Mouse (Mus musculus): ENCODE results near the gene Tmem253. TPM values are rescaled to one million over a fixed set of nuclear protein-coding genes. Genes with fewer than 3 reads are reported as not detected.
"Not testable (repeated sequence)": the region's sequence is repeated elsewhere in the genome, so short reads cannot be mapped to it uniquely, and the experiment has no call there.

Tmem253 gene
- total RNA-seq, 1 experiment from 2014 or later = not detected

DNA sequence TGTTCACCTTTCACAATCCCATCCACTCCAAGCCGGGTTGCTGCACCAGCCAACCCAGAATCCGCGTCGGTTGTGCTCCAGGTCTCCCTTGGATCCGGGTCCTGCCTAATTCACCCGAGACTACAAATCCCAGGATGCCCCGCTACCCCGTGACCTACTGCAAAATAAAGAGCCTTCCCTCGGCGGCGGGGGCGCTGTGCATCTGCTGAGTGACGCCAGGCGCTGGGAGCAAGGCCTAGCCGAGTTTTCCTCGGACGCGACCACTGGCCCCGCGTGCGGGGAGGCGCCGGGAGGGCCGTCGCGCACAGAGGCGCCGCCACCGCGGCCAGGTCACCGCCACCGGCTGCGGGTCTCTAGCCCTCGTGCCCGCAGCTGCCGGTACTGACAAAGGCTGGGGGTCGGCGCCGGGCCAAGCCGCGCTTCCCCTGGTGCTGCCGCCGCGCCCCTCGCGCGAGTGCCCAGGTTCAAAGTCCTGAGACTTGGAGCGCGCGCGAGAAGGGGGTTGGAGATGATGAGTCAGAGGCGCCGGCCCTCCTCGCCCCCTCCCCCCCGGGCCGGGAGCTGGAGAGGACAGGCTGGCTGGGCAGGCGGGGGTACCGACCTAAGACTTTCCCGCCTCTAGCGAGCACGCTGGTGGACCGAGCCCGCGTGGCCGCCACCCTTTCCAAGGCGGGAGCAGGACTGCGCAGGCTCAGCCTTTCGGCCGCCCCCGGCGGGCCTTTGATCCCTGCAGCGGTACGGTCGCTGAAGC, 4.3 kb downstream of the Tmem253 start:
- ATAC-seq (ENCODE audit: extremely low read depth, insufficient number of reproducible peaks, low FRiP score, poor library complexity, severe bottlenecking) = peak; percentile 83

- ATAC-seq (ENCODE audit: extremely low read depth, insufficient number of reproducible peaks, low FRiP score, poor library complexity, severe bottlenecking) = no peak
These were observed 5.2 kb downstream of the Tmem253 start, which contains the start of gene Zfp219 for GRCm38 (mm10) chr14:52020486-52021137. TSS of gene Zfp219 (minus strand) at chr14:52020733.

DNA sequence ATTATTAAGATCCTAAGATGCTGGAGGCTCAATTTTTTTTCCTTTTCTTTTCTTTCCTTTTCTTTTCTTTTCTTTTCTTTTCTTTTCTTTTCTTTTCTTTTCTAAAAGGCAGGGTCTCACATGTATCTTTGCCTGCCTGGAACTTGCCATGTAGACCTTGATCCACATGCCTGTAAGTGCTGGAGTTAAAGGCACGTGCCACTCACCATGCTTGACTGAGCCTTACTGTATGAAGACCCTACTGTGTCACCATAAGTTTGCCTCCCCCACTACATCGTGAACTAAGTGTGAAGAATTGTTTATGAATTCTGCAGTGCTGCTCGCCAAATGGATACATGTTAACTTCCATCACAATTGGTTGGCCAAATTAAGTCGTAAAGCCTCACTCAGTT, 5.7 kb downstream of the Tmem253 start:
- ATAC-seq (ENCODE audit: extremely low read depth, insufficient number of reproducible peaks, low FRiP score, poor library complexity, severe bottlenecking) = no peak

- no peak for ATAC-seq (ENCODE audit: extremely low read depth, insufficient number of reproducible peaks, low FRiP score, poor library complexity, severe bottlenecking)
These were observed 6.2 kb downstream of the Tmem253 start for GRCm38 (mm10) chr14:52021568-52022212.

DNA sequence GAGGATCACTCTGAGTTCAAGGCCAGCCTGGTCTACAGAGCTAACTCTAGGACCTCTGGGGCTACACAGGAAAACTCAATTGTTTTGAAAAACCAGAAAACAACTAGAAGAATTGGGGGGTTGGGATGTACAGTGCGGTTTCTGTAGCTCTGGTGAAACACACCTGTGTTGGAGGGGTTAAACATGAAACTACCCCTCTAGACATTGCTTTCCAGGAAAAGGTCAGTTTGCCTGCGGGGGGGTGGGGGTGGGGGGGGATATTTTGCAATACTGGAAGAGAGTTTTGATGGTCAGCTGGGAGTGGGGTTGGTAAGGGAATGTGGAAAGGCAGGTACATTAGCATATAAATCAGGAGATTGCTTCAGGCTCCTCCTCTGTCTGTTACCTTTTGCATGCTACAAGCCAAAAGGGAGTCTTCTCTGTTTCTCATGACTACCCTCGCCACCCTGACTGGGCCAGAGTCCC, 6.8 kb downstream of the Tmem253 start:
- ATAC-seq (ENCODE audit: extremely low read depth, insufficient number of reproducible peaks, low FRiP score, poor library complexity, severe bottlenecking) = no peak

DNA sequence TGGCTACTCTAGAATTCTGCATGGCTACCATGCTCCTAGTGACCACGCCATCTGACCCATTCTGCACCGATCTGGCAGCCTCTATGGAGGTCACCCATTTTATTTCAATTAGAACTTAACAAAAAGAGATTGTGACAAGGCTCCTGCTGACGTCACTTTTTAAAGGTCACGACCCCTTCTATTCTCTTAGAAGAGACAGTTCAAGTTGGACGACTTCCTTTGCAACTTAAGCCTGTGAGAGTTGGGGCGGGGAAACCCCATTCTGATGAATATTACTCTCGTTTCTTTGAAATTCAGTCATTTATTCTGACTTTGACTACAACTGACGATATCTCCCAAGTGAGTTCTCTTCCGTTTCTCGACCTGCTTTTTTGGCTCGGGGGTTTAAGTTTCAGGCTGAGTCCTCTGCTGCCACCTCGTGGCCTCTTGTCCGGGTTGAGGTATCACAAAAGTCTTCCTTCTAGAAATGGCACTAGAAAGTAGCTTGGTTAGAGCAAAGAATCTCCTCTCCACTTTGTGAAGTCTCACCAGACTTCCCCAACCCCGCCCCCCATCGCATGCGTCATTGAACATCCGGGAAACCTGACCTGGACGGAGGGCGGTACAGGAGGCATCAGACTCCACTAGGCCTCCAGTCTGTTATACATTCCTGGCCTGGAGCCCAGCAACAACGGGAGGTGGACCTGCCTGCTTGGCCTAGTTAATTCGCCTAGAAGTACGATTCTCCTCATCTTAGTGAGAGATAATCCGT, 7.4 kb downstream of the Tmem253 start:
- ATAC-seq (ENCODE audit: extremely low read depth, insufficient number of reproducible peaks, low FRiP score, poor library complexity, severe bottlenecking) = peak; percentile 45; the same call in 1 of the 2 replicates

DNA sequence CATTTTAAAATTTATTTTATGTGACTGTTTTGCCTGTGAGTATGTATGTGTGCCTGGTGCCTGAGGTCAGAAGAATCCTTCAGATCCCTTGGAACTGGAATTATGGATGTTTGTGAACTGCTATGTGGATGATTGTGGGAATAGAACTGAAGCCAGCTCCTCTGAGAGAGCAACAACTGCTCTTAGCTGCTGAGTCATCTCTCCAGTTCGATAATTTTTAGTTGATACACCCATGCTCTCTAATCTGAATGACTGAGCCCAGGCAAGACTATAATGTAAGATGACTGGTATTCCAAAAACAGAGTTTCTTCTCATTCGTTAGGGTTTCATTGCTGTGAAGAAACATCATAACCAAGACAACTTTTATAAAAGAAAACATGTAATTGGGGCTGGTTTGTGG, 8.7 kb downstream of the Tmem253 start:
- no peak for ATAC-seq (ENCODE audit: extremely low read depth, insufficient number of reproducible peaks, low FRiP score, poor library complexity, severe bottlenecking)

DNA sequence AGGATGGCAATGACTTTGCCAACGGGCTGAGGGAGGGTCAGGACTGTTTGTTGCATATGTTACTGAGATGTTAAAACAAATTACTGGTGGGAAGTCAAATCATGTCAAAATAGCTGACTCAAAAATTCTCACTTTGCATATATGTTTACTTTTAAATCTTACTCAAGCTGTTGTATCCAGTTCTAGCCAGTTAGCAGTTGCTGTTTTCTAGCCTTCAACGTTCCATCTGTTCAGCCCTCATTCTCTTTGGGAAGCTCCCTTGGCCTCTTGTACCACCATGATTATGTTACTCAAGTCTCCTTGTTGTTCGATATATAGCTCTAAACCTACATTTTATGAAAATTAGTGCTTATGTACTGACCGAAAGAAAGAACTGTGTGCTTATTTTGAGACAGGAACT, 10.9 kb downstream of the Tmem253 start:
- ATAC-seq (ENCODE audit: extremely low read depth, insufficient number of reproducible peaks, low FRiP score, poor library complexity, severe bottlenecking) = no peak

DNA sequence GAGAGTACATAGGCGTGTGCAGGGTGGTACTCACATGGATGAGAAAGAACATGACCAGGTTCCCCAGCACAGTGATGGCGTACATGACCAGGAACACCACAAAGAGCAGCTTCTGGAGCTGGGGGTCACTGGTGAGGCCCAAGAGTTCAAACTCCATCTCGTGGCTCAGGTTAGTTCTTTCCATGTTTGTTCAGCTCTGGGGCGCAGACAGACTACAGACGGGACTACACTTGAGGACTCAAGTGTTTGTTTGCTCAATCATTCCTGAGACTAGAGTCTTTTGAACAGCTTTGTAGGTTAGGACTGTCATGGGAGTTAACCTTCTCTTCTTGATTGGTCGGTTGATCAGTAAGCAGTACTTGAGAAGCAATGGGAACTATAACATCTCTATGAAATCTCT, 20.5 kb downstream of the Tmem253 start:
- ATAC-seq (ENCODE audit: extremely low read depth, insufficient number of reproducible peaks, low FRiP score, poor library complexity, severe bottlenecking) = no peak

GRCm38 (mm10) chr14:52039332-52039731, 23.9 kb downstream of the Tmem253 start:
- no peak for ATAC-seq (ENCODE audit: extremely low read depth, insufficient number of reproducible peaks, low FRiP score, poor library complexity, severe bottlenecking)

- not testable (repeated sequence) for ATAC-seq (ENCODE audit: extremely low read depth, insufficient number of reproducible peaks, low FRiP score, poor library complexity, severe bottlenecking)
These were observed 26.9 kb downstream of the Tmem253 start, which contains the start of gene Olfr221 for GRCm38 (mm10) chr14:52042359-52042758. TSS of gene Olfr221 (minus strand) at chr14:52042459.

GRCm38 (mm10) chr14:52043446-52043845, 28.0 kb downstream of the Tmem253 start:
- ATAC-seq (ENCODE audit: extremely low read depth, insufficient number of reproducible peaks, low FRiP score, poor library complexity, severe bottlenecking) = no peak

- ATAC-seq (ENCODE audit: extremely low read depth, insufficient number of reproducible peaks, low FRiP score, poor library complexity, severe bottlenecking) = no peak
These were observed 29.6 kb downstream of the Tmem253 start for GRCm38 (mm10) chr14:52044901-52045678.

- no peak for ATAC-seq (ENCODE audit: extremely low read depth, insufficient number of reproducible peaks, low FRiP score, poor library complexity, severe bottlenecking)
These were observed 30.6 kb downstream of the Tmem253 start for GRCm38 (mm10) chr14:52045966-52046565.

- ATAC-seq (ENCODE audit: extremely low read depth, insufficient number of reproducible peaks, low FRiP score, poor library complexity, severe bottlenecking) = not testable (repeated sequence)
These were observed 37.3 kb downstream of the Tmem253 start for GRCm38 (mm10) chr14:52052720-52053119.

- no peak for ATAC-seq (ENCODE audit: extremely low read depth, insufficient number of reproducible peaks, low FRiP score, poor library complexity, severe bottlenecking)
These were observed 44.5 kb downstream of the Tmem253 start for GRCm38 (mm10) chr14:52059982-52060381.

DNA sequence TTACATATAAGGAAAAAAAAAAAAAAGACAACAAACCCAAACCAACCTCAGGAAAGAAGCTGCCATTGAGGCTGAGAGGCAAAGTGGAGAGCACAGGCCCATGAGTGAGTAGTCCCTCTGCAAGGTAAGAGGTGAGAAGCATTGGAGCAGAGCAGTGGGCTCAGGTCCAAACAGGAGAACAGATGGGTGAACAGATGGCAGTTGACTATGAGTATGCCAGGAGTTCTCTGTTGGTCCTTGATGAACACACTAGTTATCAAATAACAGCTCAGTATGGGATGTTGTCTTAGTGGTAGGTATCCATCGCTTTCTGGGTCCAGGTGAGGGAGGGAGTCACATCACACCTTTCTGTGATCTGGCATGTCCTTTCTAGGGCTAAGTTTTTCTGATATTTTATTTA, 45.3 kb downstream of the Tmem253 start:
- ATAC-seq (ENCODE audit: extremely low read depth, insufficient number of reproducible peaks, low FRiP score, poor library complexity, severe bottlenecking) = no peak

DNA sequence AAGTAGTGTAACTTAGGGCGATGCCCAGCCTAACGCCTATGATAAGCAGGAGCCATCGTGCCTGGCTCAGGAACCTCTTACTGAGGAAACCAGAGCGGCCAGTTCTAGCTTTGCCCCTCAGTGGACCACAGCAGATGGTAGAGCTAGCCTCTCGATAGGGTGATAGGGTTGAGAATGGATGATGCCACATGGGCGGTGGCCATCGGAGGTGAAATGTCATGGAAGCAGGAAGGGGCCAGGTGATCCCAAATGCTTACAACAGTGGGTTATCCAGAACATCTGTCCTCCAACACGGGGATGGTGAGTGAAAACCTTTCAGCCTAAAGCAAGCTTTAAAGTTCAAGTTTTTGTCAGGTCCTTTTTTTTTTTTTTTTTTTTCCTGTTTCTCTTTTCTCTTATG, 46.3 kb downstream of the Tmem253 start:
- ATAC-seq (ENCODE audit: extremely low read depth, insufficient number of reproducible peaks, low FRiP score, poor library complexity, severe bottlenecking) = no peak

Data from neutrophil, adult 5-6 weeks (primary cell).